Mouse (Mus musculus): ENCODE data around the gene Gm13288.
"Not testable (repeated sequence)": the region's sequence is repeated elsewhere in the genome, so short reads cannot be mapped to it uniquely, and the experiment has no call there.

Gene Gm13288

DNA sequence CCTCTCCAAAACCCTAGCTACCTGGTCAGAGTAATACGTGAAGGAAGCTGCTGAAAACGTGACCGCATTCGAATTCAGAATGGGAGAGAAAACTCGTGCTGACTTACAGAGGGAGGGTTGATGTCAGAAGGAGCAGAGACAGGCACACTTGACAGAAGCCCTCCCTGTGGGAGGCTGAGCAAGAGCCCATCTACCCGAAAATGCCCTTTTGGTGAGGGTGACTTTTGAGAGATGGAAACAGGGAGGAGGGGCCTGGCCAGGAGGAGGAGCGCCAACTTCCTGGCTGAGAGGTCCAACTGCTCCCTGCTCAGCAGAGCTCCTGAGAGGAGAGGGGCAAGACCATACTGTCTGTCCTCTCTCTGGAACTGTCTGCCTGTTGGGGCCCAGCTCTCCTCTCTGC, 6.0 kb upstream of the Gm13288 start, which contains the start of gene Gm13285:
Gene Gm13285, plus strand, starts transcription at position 301 of the 400 bp plus-strand sequence.
- not testable (repeated sequence) for DNase-seq (ENCODE audit: low spot score in 2 of 2)

DNA sequence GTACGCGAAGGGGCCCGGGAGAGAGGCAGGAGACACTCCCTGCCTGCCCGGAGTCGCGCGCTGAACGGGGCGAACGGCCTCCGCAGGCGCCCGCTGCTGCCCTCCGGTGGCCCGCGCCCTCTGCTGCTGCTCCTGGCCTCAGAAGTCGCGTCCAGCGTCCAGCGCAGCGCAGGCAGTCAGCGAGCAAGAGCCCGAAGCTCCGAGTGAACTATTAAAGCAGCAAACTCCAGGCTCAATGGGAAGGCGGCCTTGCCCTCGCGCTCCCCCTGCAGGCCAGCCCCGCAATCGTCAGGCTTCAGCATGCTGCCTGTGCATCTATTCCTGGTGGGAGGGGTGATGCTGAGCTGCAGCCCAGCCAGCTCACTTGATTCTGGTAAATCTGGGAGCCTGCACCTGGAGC, 2.4 kb upstream of the Gm13288 start, which contains the start of gene Gm13287:
Gene Gm13287, plus strand, starts transcription at position 301 of the 400 bp plus-strand sequence.
- not testable (repeated sequence) for DNase-seq (ENCODE audit: low spot score in 2 of 2)

DNA sequence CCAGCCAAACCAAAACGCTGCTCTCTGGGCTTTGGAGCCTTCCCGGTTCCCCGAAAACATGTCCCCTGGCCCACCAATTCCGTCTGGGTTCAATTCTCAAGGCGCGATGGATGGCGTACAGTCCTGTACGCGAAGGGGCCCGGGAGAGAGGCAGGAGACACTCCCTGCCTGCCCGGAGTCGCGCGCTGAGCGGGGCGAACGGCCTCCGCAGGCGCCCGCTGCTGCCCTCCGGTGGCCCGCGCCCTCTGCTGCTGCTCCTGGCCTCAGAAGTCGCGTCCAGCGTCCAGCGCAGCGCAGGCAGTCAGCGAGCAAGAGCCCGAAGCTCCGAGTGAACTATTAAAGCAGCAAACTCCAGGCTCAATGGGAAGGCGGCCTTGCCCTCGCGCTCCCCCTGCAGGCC, 430 bp downstream of the Gm13288 start:
- not testable (repeated sequence) for DNase-seq (ENCODE audit: low spot score in 2 of 2)

DNA sequence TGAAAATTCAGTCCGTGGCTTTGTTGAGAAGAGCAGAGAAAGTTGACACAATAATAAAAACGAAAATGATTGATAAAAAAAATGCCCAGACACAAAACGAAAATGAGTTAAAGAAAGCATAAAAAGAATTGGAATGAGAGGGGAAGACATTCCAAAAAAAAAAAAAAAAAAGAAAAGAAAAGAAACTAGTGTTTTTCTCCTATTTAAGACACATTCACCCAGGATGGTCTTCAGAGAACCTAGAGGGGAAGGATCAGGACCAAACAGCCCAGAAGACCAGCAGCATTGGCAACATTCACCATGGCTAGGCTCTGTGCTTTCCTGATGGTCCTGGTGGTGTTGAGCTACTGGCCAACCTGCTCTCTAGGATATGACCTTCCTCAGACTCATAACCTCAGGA, 10.6 kb downstream of the Gm13288 start, which contains the start of gene Ifna7:
Gene Ifna7, plus strand, starts transcription at position 301 of the 400 bp plus-strand sequence.
- no peak for DNase-seq (ENCODE audit: low spot score in 2 of 2)

DNA sequence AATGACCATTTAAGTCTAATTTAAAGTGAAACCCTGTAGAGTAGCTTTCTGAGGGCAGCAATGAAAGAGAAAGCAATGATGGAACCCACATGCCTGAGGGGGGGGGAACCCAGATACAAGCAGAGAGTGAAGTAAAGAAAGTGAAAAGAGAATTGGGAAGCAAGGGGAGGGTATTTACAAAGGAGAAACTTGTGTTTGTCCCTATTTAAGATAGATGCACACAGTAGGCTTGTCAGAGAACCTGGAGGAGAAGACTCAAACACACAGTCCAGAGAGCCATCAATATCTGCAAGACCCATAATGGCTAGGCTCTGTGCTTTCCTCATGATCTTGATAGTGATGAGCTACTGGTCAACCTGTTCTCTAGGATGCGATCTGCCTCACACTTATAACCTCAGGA, 14.3 kb downstream of the Gm13288 start, which contains the start of gene Ifna11:
Gene Ifna11, plus strand, starts transcription at position 301 of the 400 bp plus-strand sequence.
- no peak for DNase-seq (ENCODE audit: low spot score in 2 of 2)

DNA sequence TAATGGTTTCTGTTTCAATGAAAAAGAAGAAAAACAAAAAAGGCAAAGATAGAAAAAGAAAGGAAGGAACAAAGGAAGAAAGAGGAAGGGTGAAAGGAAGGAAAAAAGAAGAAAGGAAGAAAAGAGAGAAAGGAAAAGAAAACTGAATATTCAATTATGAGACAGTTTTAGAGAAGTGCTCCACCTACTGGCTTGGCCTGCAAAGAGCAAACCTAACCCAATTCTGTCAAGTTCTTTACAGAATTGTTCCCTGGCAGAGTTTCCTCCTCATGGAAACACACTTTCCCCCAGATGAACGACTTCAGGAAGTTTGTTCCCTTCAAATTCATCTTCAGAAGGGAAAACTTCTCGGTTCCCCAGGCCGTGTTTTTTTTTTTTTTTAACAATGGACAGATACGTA, 17.7 kb downstream of the Gm13288 start:
- peak; percentile 18 to 26 for DNase-seq (ENCODE audit: low spot score in 2 of 2)

DNA sequence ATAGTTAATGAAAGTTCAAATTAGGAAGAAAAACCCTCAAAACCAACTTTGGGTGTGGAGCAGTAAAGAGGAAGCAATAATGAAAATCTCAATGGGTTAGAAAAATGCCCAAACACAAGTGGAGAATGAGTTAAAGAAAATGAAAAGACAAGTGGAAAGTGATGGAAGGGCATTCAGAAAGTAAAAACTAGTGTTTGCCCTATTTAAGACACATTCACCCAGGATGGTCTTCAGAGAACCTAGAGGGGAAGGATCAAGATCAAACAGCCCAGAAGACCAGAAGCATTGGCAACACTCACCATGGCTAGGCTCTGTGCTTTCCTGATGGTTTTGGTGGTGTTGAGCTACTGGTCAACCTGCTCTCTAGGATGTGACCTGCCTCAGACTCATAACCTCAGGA, 21.8 kb downstream of the Gm13288 start, which contains the start of gene Ifna6:
Gene Ifna6, plus strand, starts transcription at position 301 of the 400 bp plus-strand sequence.
- not testable (repeated sequence) for DNase-seq (ENCODE audit: low spot score in 2 of 2)

DNA sequence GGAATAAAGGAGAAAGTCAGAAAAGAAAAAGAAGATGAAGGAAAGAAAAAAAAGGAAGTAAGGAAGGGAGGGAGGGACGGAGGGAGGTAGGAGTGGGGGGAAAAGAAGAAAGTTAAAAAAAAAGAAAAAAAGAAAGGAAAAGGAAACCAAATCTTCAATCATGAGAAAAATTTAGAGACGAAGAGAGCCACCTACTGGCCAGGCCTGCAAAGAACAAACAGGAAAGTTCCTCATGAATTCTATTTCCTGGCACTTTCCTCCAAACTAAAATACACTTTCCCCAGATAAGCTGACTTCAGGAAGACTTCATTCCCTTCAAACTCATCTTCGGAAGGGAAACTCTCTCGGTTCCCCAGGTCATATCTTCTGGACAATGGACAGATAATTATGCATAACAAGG, 25.2 kb downstream of the Gm13288 start:
- DNase-seq (ENCODE audit: low spot score in 2 of 2) = peak; percentile 48 to 66

DNA sequence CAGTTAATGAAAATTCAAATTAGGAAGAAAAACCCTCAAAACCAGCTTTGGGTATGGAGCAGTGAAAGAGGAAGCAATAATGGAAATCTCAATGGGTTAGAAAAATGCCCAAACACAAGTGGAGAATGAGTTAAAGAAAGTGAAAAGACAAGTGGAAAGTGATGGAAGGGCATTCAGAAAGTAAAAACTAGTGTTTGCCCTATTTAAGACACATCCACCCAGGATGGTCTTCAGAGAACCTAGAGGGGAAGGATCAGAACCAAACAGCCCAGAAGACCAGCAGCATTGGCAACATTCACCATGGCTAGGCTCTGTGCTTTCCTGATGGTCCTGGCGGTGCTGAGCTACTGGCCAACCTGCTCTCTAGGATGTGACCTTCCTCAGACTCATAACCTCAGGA, 29.9 kb downstream of the Gm13288 start, which contains the start of gene Ifna5:
Gene Ifna5, plus strand, starts transcription at position 301 of the 400 bp plus-strand sequence.
- DNase-seq (ENCODE audit: low spot score in 2 of 2) = not testable (repeated sequence)

DNA sequence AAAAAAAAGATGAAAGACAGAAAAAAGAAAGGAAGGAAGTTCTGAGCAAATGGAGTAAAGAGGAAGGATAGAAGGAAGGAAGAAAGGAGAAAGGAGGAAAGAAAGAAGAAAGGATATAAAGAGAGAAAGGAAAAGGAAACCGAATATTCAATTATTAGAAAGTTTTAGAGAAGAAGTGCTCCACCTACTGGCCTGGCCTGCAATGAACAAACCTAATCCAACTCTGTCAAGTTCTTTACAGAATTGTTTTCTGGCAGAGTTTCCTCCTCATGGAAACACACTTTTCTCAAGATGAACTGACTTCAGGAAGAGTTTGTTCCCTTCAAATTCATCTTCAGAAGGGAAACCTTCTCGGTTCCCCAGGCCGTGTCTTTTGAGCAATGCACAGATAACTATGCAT, 33.5 kb downstream of the Gm13288 start:
- peak; percentile 6 to 9 for DNase-seq (ENCODE audit: low spot score in 2 of 2)

DNA sequence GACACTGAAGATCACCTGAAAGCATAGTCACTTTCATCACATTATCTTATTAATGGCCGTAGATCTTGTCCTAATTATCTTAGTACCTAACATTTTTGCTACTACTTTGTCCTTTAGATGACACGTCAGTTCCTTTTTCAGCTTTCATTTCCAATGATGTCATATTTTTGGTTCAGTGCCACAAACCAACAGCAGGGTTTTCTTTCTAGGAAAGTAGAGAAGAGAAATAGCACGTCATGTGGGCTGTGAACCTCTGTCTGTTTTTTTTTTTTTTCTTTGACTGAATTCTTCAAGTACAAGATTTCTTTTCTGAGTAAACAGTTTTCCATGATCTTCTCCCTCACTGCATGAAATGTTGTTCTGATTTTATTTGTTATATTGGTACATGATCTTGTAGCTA, 34.7 kb downstream of the Gm13288 start:
- no peak for DNase-seq (ENCODE audit: low spot score in 2 of 2)

DNA sequence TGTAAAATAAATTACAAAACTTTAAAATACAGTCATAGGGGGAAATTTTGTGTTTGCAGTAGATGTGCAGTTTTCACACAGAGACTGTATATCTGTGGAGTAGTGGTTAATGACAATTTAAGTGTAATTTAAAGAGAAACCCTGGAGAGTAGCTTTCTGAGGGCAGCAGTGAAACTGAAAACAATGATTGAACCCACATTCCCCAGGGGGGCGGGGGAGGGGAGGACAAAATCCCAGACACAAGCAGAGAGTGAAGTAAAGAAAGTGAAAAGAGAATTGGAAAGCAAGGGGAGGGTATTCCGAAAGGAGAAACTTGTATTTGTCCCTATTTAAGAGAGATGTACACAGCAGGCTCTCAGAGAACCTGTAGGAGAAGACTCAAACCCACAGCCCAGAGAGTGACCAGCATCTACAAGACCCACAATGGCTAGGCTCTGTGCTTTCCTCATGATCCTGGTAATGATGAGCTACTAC, 36.1 kb downstream of the Gm13288 start, which contains the start of gene Ifna4:
Gene Ifna4, plus strand, starts transcription at position 424 of the 474 bp plus-strand sequence.
- no peak for DNase-seq (ENCODE audit: low spot score in 2 of 2)

DNA sequence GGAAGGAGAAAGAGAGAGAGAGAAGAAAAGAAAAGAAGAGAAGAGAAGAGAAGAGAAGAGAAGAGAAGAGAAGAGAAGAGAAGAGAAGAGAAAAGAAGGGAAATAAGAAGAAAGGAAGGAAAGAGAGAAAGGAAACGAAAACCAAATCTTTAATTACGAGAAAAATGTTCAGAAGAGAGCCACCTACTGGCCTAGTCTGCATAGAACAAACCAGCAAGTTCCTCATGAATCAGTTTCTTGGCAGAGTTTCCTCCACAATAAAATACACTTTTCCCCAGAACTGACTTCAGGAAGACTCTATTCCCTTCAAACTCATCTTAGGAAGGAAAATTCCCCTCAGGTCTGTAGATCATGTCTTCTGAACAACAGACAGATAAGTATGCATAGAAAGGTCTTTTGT, 40.0 kb downstream of the Gm13288 start:
- DNase-seq (ENCODE audit: low spot score in 2 of 2) = no peak

DNA sequence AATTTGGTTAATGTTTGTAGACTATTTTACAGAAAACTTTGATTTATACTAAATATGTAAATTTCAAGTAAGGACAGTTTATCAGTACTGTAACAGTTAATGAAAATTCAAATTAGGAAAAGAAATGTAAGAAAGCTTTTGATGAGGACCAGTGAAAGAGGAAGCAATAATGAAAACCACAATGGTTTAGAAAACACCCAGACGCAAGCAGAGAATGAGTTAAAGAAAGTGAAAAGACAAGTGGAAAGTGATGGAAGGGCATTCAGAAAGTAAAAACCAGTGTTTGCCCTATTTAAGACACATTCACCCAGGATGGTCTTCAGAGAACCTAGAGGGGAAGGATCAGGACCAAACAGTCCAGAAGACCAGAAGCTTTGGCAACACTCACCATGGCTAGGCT, 44.4 kb downstream of the Gm13288 start, which contains the start of gene Ifna1:
Gene Ifna1, plus strand, starts transcription at position 390 of the 400 bp plus-strand sequence.
- no peak for DNase-seq (ENCODE audit: low spot score in 2 of 2)

DNA sequence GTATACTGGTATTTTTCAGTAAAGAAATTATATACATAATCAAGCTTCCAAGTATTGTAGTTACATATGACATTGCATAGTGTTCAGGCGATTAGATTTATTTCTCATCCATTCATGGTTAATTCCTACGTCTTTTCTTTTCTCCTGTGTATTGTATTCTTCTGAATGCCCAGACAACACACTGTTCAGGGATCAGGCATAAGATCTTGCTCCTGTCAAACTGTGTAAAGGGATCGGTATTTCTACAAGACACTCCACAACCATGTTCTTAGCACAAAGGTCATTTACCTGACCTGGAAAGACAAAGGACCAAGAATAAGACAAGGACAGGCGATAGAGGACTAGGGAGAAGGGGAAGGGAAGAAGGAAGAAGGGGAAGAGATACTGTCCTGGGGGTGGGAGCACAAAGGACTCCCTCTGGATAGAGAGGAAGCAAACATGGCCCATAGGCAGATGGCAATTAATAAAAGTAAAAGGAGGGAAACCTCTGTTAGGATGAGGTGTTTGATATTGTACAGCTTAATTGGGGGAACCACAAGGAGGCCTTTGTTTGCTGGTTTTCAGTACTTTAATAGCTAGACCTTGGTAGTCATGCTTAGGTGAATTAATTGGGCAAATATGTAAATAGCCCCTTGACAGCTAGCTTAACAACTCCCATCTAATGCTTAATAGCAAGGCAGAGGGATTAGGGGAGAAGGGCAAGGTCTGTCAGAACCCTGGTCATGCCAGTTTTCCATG, 45.9 kb downstream of the Gm13288 start:
- no peak for DNase-seq (ENCODE audit: low spot score in 2 of 2)

Measured in right cerebral cortex, adult 2 months (tissue).